Mouse (Mus musculus): ENCODE data around the gene Tacc3. TPM values are rescaled to one million over a fixed set of nuclear protein-coding genes. Genes with fewer than 3 reads are reported as not detected.

Gene Tacc3
- polyA plus RNA-seq, 1 experiment, result 237 TPM

DNA sequence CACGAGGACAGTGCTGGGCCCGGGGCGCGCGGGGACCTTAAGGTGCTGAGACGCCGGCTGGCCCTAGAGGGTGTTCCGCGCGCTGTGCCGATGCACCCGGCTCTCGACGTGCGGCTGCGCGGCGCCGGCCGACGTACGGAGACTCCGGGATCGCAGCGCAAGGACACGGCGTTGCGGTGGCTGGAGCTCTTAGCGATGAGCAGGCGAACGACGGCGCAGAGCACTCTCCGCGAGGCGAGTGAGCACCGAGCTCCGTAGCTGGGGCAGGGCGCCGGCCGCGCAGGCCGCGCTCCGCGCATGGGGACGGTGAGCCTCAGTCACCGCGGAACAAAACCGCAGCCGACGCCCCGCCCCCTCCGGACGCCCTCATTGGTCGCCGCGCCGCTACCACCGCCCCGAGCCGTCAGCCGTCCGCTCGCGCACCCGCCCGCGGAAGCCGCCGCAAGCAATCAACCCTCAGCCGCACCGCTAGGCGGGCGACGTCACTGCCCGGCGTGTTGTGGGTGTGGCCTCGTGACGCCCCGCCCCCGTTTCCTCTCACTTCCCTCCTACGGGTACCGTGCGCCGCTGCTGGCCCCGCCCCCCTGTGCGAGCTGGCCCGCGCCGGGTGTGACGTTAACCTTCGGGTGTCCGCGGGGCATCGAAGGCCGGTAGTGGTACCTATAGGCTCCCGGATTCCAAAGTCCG is 28.5 kb upstream of the Tacc3 start, which contains the start of the genes Fam53a and Gm9903:
Gene Fam53a, minus strand, starts transcription at position 335 of the 687 bp plus-strand sequence.
Gene Gm9903, plus strand, starts transcription at position 625 of the 687 bp plus-strand sequence.
- under 1% methylated on average over 99 of the region's 99 CpGs for WGBS
- H3K4me3 ChIP-seq (replicated peaks; ENCODE audit: control insufficient read depth, low read depth, low read length), result peak within 1 kb of the TSS; percentile 98
- peak; percentile 14; the same call in 1 of the 2 replicates for TF ChIP-seq CTCF (IDR thresholded peaks at IDR 0.05; ENCODE audit: control insufficient read depth, insufficient read depth, low read length)
- TF ChIP-seq POLR2A (IDR thresholded peaks at IDR 0.05; ENCODE audit: borderline replicate concordance, control insufficient read depth, low read depth, low read length), result peak; percentile 97
- H3K27ac ChIP-seq (ENCODE audit: control insufficient read depth, insufficient read depth, low read depth, low read length, poor library complexity), result peak within 1 kb of the TSS; percentile 97
- H3K4me1 ChIP-seq (ENCODE audit: control insufficient read depth, insufficient read depth, low read length), result peaks cover 9% of the 10 kb centered on the region

DNA sequence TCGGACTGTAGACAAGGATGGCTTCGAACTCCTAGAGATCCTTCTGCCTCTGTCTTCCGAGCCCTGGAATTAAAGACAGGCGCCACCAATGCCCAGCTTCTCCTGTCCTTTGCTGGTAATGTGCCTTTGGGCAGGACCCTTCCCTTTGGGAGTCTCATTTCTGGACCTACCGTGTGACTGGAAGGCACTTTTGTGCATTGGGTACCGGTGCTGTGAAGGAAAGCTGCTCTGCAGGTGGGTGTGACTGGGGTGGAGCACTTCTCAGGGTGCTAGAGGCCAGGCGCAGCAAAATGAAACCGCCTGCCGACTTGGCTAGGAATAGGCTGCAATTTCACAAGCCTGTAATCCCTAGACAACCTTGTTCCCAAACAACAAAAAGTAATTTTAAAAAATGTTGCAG is 27.9 kb upstream of the Tacc3 start:
- H3K27ac ChIP-seq (ENCODE audit: control insufficient read depth, insufficient read depth, low read depth, low read length, poor library complexity), result peak overlapping the region; percentile 72
- H3K4me3 ChIP-seq (replicated peaks; ENCODE audit: control insufficient read depth, low read depth, low read length), result peak overlapping the region; percentile 69
- whole genome bisulfite sequencing, result 2% methylated on average over 9 of the region's 9 CpGs
- TF ChIP-seq POLR2A (IDR thresholded peaks at IDR 0.05; ENCODE audit: borderline replicate concordance, control insufficient read depth, low read depth, low read length), result no peak
- no peak for TF ChIP-seq CTCF (IDR thresholded peaks at IDR 0.05; ENCODE audit: control insufficient read depth, insufficient read depth, low read length)
- peaks cover 9% of the 10 kb centered on the region for H3K4me1 ChIP-seq (ENCODE audit: control insufficient read depth, insufficient read depth, low read length)

DNA sequence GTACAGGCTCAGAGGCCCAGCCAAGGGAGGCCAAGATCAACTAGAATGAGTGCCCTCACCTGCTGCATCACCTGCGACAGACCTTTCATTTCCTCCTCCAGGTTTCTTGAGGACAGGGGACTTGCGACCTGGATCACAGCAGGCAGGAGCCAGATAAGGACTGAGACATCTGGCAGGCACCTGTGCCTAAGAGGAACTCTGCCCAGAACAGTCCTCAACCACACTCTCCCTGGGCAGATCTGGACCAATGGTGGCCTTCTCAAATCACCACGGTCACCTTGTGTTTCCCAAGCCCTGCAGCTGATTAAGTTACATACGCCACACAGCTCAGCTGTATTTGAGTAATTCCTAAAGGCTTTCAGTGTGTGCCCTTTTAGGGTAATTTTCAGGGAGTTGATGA is 27.3 kb upstream of the Tacc3 start:
- TF ChIP-seq POLR2A (IDR thresholded peaks at IDR 0.05; ENCODE audit: borderline replicate concordance, control insufficient read depth, low read depth, low read length) (no peak), CTCF (IDR thresholded peaks at IDR 0.05; ENCODE audit: control insufficient read depth, insufficient read depth, low read length) (no peak)
- 35% methylated on average over 4 of the region's 4 CpGs for WGBS
- Histone ChIP-seq H3K4me1 (ENCODE audit: control insufficient read depth, insufficient read depth, low read length) (peaks cover 7% of the 10 kb centered on the region), H3K27ac (ENCODE audit: control insufficient read depth, insufficient read depth, low read depth, low read length, poor library complexity) (peak overlapping the region; percentile 24), H3K4me3 (replicated peaks; ENCODE audit: control insufficient read depth, low read depth, low read length) (peak overlapping the region; percentile 69)

DNA sequence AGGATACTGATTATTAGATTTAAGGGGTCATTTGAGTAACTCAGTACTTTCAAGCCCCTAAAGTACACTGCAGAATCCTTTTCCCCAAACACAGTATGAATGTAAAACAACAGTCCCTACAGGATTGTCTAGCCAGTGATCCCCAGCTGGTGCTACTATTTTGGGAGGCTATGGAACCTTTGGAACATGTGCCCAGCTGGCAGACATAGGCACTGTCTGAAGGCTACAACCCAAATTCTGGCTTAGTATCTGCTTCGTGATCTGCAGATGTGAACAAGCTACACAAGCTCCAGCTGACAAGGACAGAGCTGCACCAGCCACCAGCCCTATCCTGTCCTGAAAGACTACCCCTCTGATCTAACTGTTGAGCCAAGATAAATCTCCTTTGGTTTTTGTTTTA is 25.4 kb upstream of the Tacc3 start:
- WGBS, result 72% methylated on average over 1 of the region's 1 CpGs
- Histone ChIP-seq H3K4me1 (ENCODE audit: control insufficient read depth, insufficient read depth, low read length) (peaks cover 7% of the 10 kb centered on the region), H3K27ac (ENCODE audit: control insufficient read depth, insufficient read depth, low read depth, low read length, poor library complexity) (no peak overlapping the region), H3K4me3 (replicated peaks; ENCODE audit: control insufficient read depth, low read depth, low read length) (no peak overlapping the region)
- TF ChIP-seq CTCF (IDR thresholded peaks at IDR 0.05; ENCODE audit: control insufficient read depth, insufficient read depth, low read length) (no peak), POLR2A (IDR thresholded peaks at IDR 0.05; ENCODE audit: borderline replicate concordance, control insufficient read depth, low read depth, low read length) (no peak)

DNA sequence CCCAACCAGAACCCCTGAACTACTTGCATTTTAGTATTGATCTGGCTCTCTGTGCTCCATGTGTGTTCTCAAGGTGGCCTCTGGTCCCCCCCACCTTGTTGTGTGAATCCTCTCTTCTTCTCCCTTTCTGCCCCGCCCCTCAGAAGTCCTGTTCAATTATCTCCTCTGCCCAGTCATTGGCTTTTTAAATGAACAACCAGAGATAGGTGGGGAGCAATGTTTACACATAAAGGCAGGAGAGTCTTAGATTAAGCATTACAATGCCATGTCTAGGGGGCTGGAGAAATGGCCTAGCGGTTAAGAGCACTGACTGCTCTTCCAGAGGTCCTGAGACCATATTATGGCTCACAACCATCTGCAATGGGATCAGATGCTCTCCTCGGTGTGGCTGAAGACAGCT is 22.6 kb upstream of the Tacc3 start:
- H3K4me1 ChIP-seq (ENCODE audit: control insufficient read depth, insufficient read depth, low read length), result peaks cover 2% of the 10 kb centered on the region
- 70% methylated on average over 3 of the region's 3 CpGs for WGBS
- no peak for TF ChIP-seq POLR2A (IDR thresholded peaks at IDR 0.05; ENCODE audit: borderline replicate concordance, control insufficient read depth, low read depth, low read length)
- no peak for TF ChIP-seq CTCF (IDR thresholded peaks at IDR 0.05; ENCODE audit: control insufficient read depth, insufficient read depth, low read length)

DNA sequence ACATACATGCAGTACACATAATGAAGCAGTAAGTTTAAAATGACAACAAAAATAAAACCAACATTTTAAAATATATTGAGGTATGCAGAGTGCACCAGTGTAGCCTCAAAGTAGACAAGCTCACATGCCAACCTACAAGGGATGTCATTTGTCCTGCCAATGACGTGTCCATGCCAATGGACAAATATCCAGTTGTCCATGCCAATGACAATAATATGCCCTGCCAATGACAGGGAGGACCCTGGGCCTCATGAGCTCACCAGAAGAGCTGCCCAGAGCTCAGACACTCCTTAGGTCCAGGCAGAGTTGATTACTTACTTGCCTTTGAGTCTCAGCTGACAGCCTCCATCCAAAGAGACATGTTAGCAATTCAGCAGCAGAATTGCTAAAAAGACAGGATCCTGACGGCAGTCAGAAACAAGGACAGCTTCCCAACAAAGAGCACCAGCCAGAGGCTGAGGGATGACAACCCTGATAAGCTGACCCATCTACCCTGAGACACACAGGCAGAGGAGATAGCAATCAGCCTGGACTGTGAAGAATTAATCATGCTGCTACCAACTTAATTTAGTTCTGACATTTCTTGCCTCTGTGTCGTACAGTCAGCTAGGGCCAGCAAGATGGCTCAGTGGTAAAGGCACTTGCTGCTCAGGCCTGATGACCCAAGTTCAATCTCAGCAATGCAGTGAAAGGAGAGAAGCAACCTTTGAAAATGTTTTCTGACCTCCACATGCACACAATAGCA is 20.1 kb upstream of the Tacc3 start:
- no peaks in the 10 kb centered on the region for H3K4me1 ChIP-seq (ENCODE audit: control insufficient read depth, insufficient read depth, low read length)
- 81% methylated on average over 3 of the region's 3 CpGs for WGBS
- no peak overlapping the region for H3K4me3 ChIP-seq (replicated peaks; ENCODE audit: control insufficient read depth, low read depth, low read length)
- TF ChIP-seq CTCF (IDR thresholded peaks at IDR 0.05; ENCODE audit: control insufficient read depth, insufficient read depth, low read length) (no peak), POLR2A (IDR thresholded peaks at IDR 0.05; ENCODE audit: borderline replicate concordance, control insufficient read depth, low read depth, low read length) (no peak)
- H3K27ac ChIP-seq (ENCODE audit: control insufficient read depth, insufficient read depth, low read depth, low read length, poor library complexity), result no peak overlapping the region

More for the DNA sequence above, 22.6 kb upstream of the Tacc3 start:
- H3K4me3 ChIP-seq (replicated peaks; ENCODE audit: control insufficient read depth, low read depth, low read length), result no peak overlapping the region
- H3K27ac ChIP-seq (ENCODE audit: control insufficient read depth, insufficient read depth, low read depth, low read length, poor library complexity), result no peak overlapping the region

DNA sequence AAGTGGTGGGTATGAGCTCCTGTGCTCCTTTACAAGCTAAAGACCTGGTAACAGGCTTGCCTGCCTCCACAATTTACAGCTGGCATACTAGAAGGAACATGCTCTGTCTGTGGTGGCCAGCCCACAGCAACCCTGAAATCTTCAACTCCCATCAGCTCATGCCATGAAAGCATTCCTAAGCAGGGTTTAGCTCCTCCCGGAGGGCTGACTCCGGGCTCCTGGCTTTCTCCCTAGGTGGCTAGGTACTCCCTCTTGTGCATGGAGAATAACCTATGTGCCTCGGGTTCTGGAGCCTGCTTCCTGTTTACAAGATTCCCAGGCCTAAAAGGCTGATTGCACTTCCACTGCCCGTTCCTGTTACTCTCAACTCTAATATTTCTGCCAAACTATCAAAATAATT is 19.1 kb upstream of the Tacc3 start:
- 75% methylated on average over 4 of the region's 4 CpGs for WGBS
- no peak overlapping the region for H3K4me3 ChIP-seq (replicated peaks; ENCODE audit: control insufficient read depth, low read depth, low read length)
- peak overlapping the region; percentile 14; the same call in 1 of the 2 replicates for H3K27ac ChIP-seq (ENCODE audit: control insufficient read depth, insufficient read depth, low read depth, low read length, poor library complexity)
- H3K4me1 ChIP-seq (ENCODE audit: control insufficient read depth, insufficient read depth, low read length), result no peaks in the 10 kb centered on the region
- TF ChIP-seq CTCF (IDR thresholded peaks at IDR 0.05; ENCODE audit: control insufficient read depth, insufficient read depth, low read length) (no peak), POLR2A (IDR thresholded peaks at IDR 0.05; ENCODE audit: borderline replicate concordance, control insufficient read depth, low read depth, low read length) (no peak)

DNA sequence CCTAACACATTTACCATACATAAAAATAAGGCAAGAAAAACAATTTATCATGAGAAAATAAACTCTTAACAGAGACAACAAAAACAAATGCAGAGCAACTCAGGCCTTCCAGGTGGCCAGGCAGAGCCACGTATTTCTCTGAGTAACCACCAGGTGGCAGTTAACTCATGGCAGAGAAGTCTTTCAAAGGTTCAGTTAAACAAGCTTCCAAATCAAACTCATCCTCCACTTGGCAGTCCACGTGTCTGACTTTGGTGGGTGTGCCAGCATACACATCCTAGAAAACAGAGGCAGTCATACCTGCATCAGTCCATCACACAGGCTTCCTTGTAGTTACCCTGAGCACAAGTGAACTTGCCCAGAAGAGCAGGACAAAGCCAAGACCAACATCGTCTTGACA is 17.3 kb upstream of the Tacc3 start:
- 37% methylated on average over 3 of the region's 3 CpGs for WGBS
- TF ChIP-seq CTCF (IDR thresholded peaks at IDR 0.05; ENCODE audit: control insufficient read depth, insufficient read depth, low read length), result peak; percentile 45; the same call in 1 of the 2 replicates
- TF ChIP-seq POLR2A (IDR thresholded peaks at IDR 0.05; ENCODE audit: borderline replicate concordance, control insufficient read depth, low read depth, low read length), result no peak

More for the DNA sequence above, 17.3 kb upstream of the Tacc3 start:
- no peaks in the 10 kb centered on the region for H3K4me1 ChIP-seq (ENCODE audit: control insufficient read depth, insufficient read depth, low read length)
- no peak overlapping the region for H3K4me3 ChIP-seq (replicated peaks; ENCODE audit: control insufficient read depth, low read depth, low read length)
- H3K27ac ChIP-seq (ENCODE audit: control insufficient read depth, insufficient read depth, low read depth, low read length, poor library complexity), result no peak overlapping the region
